Mouse (Mus musculus): ENCODE results near the gene Rela. TPM values are rescaled to one million over a fixed set of nuclear protein-coding genes. Genes with fewer than 3 reads are reported as not detected.

The Rela gene
- polyA plus RNA-seq, 1 experiment, result 40.3 TPM

DNA sequence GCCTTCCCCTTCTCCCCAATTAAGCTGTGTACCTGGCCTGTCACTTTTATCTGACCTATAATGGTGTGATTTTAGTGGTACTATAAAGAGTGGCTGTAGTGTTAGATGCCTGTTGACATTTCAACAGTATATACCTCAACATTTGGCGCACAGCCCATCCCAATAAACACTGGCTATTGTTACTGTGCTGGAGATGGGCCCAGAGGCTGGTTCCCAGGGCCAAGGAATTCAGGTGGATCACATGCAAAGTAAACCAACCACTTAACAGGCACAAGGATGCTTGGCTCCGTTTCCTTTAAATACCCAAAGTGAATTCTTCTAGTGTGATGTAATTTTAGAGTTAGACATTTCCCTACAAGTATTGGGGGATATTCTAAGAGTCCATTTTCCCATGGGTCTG, 22.3 kb upstream of the Rela start:
- no peak for TF ChIP-seq POLR2A (IDR thresholded peaks at IDR 0.05; ENCODE audit: borderline replicate concordance, insufficient read depth, low read length)
- no peak for TF ChIP-seq CTCF (IDR thresholded peaks at IDR 0.05; ENCODE audit: borderline replicate concordance, insufficient read depth, low read depth, low read length)
- H3K27me3 ChIP-seq (ENCODE audit: control insufficient read depth, insufficient read depth, low read length), result no peaks in the 10 kb centered on the region
- WGBS, result 55% methylated on average over 2 of the region's 2 CpGs
- no peak for DNase-seq
- no peak overlapping the region for H3K4me3 ChIP-seq (replicated peaks; ENCODE audit: insufficient read depth, low read depth, low read length)
- H3K27ac ChIP-seq (ENCODE audit: insufficient read depth, low read length), result no peak overlapping the region
- no peaks in the 10 kb centered on the region for H3K4me1 ChIP-seq (ENCODE audit: control insufficient read depth, insufficient read depth, low read length)

DNA sequence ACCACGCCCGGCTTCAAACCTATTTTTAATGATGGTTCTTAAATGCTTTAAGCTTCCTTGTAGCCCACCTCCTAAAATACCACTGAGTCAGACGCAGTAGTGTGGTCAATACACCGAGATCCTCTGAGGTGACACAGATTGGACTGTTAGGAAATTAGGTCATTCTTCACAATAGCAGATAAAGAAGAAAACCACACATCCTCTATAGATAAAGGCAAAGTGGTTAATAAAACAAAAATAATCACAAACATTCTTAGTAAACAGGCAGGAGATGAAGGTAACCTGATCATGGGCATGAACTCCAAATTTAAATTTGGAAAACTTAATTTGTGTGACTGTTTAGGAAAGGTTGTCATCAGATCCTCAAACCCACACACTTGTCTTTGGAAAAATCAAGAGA, 17.3 kb upstream of the Rela start:
- WGBS, result 80% methylated on average over 4 of the region's 4 CpGs
- Histone ChIP-seq H3K4me1 (ENCODE audit: control insufficient read depth, insufficient read depth, low read length) (no peaks in the 10 kb centered on the region), H3K27ac (ENCODE audit: insufficient read depth, low read length) (no peak overlapping the region), H3K27me3 (ENCODE audit: control insufficient read depth, insufficient read depth, low read length) (no peaks in the 10 kb centered on the region), H3K4me3 (replicated peaks; ENCODE audit: insufficient read depth, low read depth, low read length) (no peak overlapping the region)
- no peak for TF ChIP-seq POLR2A (IDR thresholded peaks at IDR 0.05; ENCODE audit: borderline replicate concordance, insufficient read depth, low read length)
- no peak for TF ChIP-seq CTCF (IDR thresholded peaks at IDR 0.05; ENCODE audit: borderline replicate concordance, insufficient read depth, low read depth, low read length)
- no peak for DNase-seq

DNA sequence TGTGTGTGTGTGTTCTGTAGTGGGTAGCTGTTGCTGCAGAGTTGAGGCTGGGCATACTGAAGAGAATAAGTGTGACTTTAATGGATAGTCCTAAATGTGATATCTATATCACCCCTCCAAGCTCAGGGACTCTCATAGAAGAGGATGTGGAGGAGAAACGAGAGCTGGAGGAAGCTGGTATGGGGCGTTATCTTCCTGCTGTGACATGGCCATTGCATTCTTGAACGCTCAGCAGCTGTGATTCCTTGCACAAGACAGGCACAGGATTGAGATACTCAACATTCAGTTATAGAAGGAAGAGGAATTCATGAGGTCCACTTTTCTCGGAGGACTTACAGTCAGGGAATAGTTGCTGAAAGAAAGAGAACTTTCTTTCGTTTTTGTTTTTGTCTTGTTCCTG, 15.4 kb upstream of the Rela start:
- Histone ChIP-seq H3K27me3 (ENCODE audit: control insufficient read depth, insufficient read depth, low read length) (no peaks in the 10 kb centered on the region), H3K4me3 (replicated peaks; ENCODE audit: insufficient read depth, low read depth, low read length) (no peak overlapping the region), H3K4me1 (ENCODE audit: control insufficient read depth, insufficient read depth, low read length) (no peaks in the 10 kb centered on the region), H3K27ac (ENCODE audit: insufficient read depth, low read length) (no peak overlapping the region)
- no peak for TF ChIP-seq POLR2A (IDR thresholded peaks at IDR 0.05; ENCODE audit: borderline replicate concordance, insufficient read depth, low read length)
- TF ChIP-seq CTCF (IDR thresholded peaks at IDR 0.05; ENCODE audit: borderline replicate concordance, insufficient read depth, low read depth, low read length), result no peak
- no peak for DNase-seq
- WGBS, result 71% methylated on average over 5 of the region's 5 CpGs

DNA sequence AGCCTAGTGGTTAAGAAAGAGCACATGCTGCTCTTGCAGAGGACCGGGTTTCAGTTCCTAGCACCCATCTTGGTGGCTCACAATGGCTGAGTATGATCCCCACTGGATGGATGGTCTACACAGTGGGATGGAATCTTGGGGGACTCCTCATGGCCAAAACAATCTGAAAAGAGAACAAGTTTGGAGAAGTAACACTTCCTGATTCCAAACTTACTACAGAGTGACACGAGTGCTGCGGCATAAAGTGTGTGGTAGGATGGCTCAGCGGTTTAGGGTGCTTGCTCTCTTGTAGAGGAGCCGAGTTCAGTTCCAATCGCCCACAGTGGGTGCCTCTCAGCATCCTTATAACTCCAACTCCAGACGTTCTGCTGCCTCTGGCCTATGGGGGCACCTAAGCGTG, 12.0 kb upstream of the Rela start:
- no peak for TF ChIP-seq CTCF (IDR thresholded peaks at IDR 0.05; ENCODE audit: borderline replicate concordance, insufficient read depth, low read depth, low read length)
- TF ChIP-seq POLR2A (IDR thresholded peaks at IDR 0.05; ENCODE audit: borderline replicate concordance, insufficient read depth, low read length), result no peak

DNA sequence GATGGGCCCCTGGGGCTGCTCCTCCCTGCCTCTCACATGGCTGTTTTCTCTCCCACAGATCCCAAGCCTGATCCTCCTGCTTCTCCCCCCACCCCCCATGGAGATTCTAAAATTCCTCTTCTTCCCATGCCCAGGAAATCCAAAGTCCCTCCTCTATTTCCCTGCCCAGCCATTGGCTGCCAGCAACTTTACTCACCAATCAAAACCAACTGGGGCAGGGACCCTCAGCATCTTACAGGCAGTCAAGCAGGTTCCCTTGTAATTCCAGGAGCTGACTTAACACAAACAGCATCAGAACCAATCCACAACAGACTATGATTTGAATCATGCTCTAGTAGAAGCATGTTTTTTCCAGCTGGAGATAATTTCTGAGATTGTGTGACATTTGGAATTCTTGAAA, 7.4 kb upstream of the Rela start:
- Histone ChIP-seq H3K4me1 (ENCODE audit: control insufficient read depth, insufficient read depth, low read length) (no peaks in the 10 kb centered on the region), H3K27ac (ENCODE audit: insufficient read depth, low read length) (no peak overlapping the region), H3K4me3 (replicated peaks; ENCODE audit: insufficient read depth, low read depth, low read length) (no peak overlapping the region), H3K27me3 (ENCODE audit: control insufficient read depth, insufficient read depth, low read length) (no peaks in the 10 kb centered on the region)
- no peak for TF ChIP-seq POLR2A (IDR thresholded peaks at IDR 0.05; ENCODE audit: borderline replicate concordance, insufficient read depth, low read length)
- no peak for TF ChIP-seq CTCF (IDR thresholded peaks at IDR 0.05; ENCODE audit: borderline replicate concordance, insufficient read depth, low read depth, low read length)
- no peak for DNase-seq

More for the DNA sequence above, 12.0 kb upstream of the Rela start:
- Histone ChIP-seq H3K27me3 (ENCODE audit: control insufficient read depth, insufficient read depth, low read length) (no peaks in the 10 kb centered on the region), H3K27ac (ENCODE audit: insufficient read depth, low read length) (no peak overlapping the region), H3K4me1 (ENCODE audit: control insufficient read depth, insufficient read depth, low read length) (no peaks in the 10 kb centered on the region), H3K4me3 (replicated peaks; ENCODE audit: insufficient read depth, low read depth, low read length) (no peak overlapping the region)
- DNase-seq, result no peak
- 84% methylated on average over 8 of the region's 8 CpGs for WGBS

DNA sequence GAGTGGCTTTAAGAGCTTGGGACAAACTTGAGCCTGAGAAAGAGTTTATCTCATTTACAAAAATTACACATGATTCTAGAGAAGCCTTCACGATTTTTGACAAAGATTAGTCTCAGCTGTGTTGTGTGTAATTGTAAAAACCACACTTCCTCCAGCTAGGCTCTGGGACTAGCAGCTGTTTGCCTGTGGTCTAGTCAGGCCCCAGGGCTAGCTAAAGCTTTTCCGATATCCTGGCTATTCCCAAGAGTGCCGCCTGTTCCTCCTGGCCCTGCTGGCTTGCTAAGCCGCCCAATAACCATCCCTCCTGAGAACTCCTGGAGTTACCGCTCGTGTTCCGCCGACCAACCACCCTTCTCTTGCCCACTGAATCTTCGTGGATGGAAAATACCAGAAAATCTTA, 5.2 kb upstream of the Rela start:
- H3K4me1 ChIP-seq (ENCODE audit: control insufficient read depth, insufficient read depth, low read length), result peaks cover 6% of the 10 kb centered on the region
- WGBS, result 82% methylated on average over 9 of the region's 9 CpGs
- DNase-seq, result no peak

DNA sequence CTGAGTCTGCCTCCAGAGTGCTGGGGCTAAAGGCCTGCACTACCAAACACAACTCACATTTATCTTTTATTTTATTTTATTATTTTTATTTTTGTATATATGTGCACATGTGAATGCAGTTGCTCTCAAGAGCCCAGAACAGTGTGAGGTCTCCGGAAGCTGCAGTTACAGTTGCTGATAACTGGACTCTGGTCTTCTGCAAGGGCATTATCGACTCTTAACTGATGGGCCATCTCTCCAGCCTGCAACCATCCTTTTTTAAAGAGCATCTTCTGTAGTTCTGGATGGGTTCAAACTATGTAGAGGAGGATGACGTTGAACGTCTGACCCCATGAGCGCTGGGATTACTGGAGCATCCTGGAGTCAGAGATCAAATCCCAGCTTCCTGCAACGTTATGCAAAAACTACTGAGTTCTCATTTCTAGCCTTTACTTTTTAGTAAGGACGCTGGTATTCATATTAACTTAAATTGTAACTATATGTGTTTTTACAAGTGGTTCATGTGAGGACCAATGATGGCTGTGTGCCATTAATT, 1.2 kb upstream of the Rela start:
- no peaks in the 10 kb centered on the region for H3K27me3 ChIP-seq (ENCODE audit: control insufficient read depth, insufficient read depth, low read length)
- peaks cover 18% of the 10 kb centered on the region for H3K4me1 ChIP-seq (ENCODE audit: control insufficient read depth, insufficient read depth, low read length)
- H3K4me3 ChIP-seq (replicated peaks; ENCODE audit: insufficient read depth, low read depth, low read length), result no peak overlapping the region
- no peak for DNase-seq
- TF ChIP-seq POLR2A (IDR thresholded peaks at IDR 0.05; ENCODE audit: borderline replicate concordance, insufficient read depth, low read length), result no peak
- no peak for TF ChIP-seq CTCF (IDR thresholded peaks at IDR 0.05; ENCODE audit: borderline replicate concordance, insufficient read depth, low read depth, low read length)
- 78% methylated on average over 7 of the region's 7 CpGs for WGBS
- H3K27ac ChIP-seq (ENCODE audit: insufficient read depth, low read length), result peak overlapping the region; percentile 98; the same call in 1 of the 2 replicates

More for the DNA sequence above, 5.2 kb upstream of the Rela start:
- H3K27me3 ChIP-seq (ENCODE audit: control insufficient read depth, insufficient read depth, low read length), result no peaks in the 10 kb centered on the region
- TF ChIP-seq CTCF (IDR thresholded peaks at IDR 0.05; ENCODE audit: borderline replicate concordance, insufficient read depth, low read depth, low read length), result no peak
- no peak for TF ChIP-seq POLR2A (IDR thresholded peaks at IDR 0.05; ENCODE audit: borderline replicate concordance, insufficient read depth, low read length)
- H3K4me3 ChIP-seq (replicated peaks; ENCODE audit: insufficient read depth, low read depth, low read length), result no peak overlapping the region
- no peak overlapping the region for H3K27ac ChIP-seq (ENCODE audit: insufficient read depth, low read length)

DNA sequence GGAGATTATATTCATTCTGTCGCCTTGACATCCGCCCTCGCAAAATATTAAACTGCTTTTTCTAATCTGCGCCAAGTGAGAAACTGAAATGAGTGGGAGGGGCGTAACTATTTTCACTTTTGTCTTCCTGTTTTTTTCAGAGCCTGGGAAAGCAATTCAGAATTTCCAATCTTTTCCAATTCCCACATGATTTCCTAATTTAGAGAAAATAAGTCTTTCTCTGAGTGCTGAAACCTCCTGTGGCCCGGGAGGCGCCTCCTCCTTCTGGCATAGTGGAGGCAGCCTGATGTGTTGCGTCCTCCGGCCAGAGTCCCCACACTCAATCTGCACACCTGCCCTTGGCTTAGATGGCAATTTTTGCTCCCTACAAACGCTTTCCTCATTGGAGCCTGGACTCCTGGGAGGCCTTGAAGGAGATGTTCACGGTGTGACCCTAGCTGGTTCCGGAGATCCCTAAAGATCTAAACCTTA, 677 bp upstream of the Rela start:
- no peak for DNase-seq
- Histone ChIP-seq H3K4me3 (replicated peaks; ENCODE audit: insufficient read depth, low read depth, low read length) (peak overlapping the region; percentile 81), H3K27ac (ENCODE audit: insufficient read depth, low read length) (peak overlapping the region; percentile 98), H3K27me3 (ENCODE audit: control insufficient read depth, insufficient read depth, low read length) (no peaks in the 10 kb centered on the region), H3K4me1 (ENCODE audit: control insufficient read depth, insufficient read depth, low read length) (peaks cover 18% of the 10 kb centered on the region)
- WGBS, result 25% methylated on average over 12 of the region's 12 CpGs
- no peak for TF ChIP-seq POLR2A (IDR thresholded peaks at IDR 0.05; ENCODE audit: borderline replicate concordance, insufficient read depth, low read length)
- TF ChIP-seq CTCF (IDR thresholded peaks at IDR 0.05; ENCODE audit: borderline replicate concordance, insufficient read depth, low read depth, low read length), result no peak
